Mouse (Mus musculus): ENCODE data around the gene Gm9918.

Gene Gm9918

GRCm38 (mm10) chr15:102273982-102274716 is 3.8 kb downstream of the Gm9918 start:
- no peak for DNase-seq (ENCODE audit: low spot score in 2 of 2)

- DNase-seq (ENCODE audit: low spot score in 2 of 2): no peak
Measured at GRCm38 (mm10) chr15:102278726-102279091, 8.3 kb downstream of the Gm9918 start.

- peak; percentile 90 to 93 for DNase-seq (ENCODE audit: low spot score in 2 of 2)
Measured at GRCm38 (mm10) chr15:102279092-102279782, 8.9 kb downstream of the Gm9918 start, which contains the start of gene Mfsd5. Gene Mfsd5, plus strand, starts transcription at chr15:102279454.

GRCm38 (mm10) chr15:102279783-102280520 is 9.6 kb downstream of the Gm9918 start:
- DNase-seq (ENCODE audit: low spot score in 2 of 2): peak in 1 of 2 experiments; percentile 33

- no peak for DNase-seq (ENCODE audit: low spot score in 2 of 2)
Measured at GRCm38 (mm10) chr15:102280623-102281022, 10.3 kb downstream of the Gm9918 start.

GRCm38 (mm10) chr15:102282463-102283292 is 12.3 kb downstream of the Gm9918 start:
- DNase-seq (ENCODE audit: low spot score in 2 of 2): no peak

- DNase-seq (ENCODE audit: low spot score in 2 of 2): no peak
Measured at GRCm38 (mm10) chr15:102283648-102284047, 13.3 kb downstream of the Gm9918 start.

GRCm38 (mm10) chr15:102287395-102287794 is 17.0 kb downstream of the Gm9918 start:
- DNase-seq (ENCODE audit: low spot score in 2 of 2): peak in 1 of 2 experiments; percentile 56

- peak; percentile 96 to 97 for DNase-seq (ENCODE audit: low spot score in 2 of 2)
Measured at GRCm38 (mm10) chr15:102295633-102296367, 25.4 kb downstream of the Gm9918 start, which contains the start of gene Espl1. Gene Espl1, plus strand, starts transcription at chr15:102296266.

- no peak for DNase-seq (ENCODE audit: low spot score in 2 of 2)
Measured at GRCm38 (mm10) chr15:102296368-102297006, 26.1 kb downstream of the Gm9918 start.

- DNase-seq (ENCODE audit: low spot score in 2 of 2): no peak
Measured at GRCm38 (mm10) chr15:102302542-102302941, 32.2 kb downstream of the Gm9918 start.

GRCm38 (mm10) chr15:102308717-102309116 is 38.4 kb downstream of the Gm9918 start:
- DNase-seq (ENCODE audit: low spot score in 2 of 2): no peak

- DNase-seq (ENCODE audit: low spot score in 2 of 2): no peak
Measured at GRCm38 (mm10) chr15:102310074-102310845, 39.9 kb downstream of the Gm9918 start.

GRCm38 (mm10) chr15:102311489-102311888 is 41.1 kb downstream of the Gm9918 start:
- no peak for DNase-seq (ENCODE audit: low spot score in 2 of 2)

- no peak for DNase-seq (ENCODE audit: low spot score in 2 of 2)
Measured at GRCm38 (mm10) chr15:102315292-102315691, 44.9 kb downstream of the Gm9918 start.

GRCm38 (mm10) chr15:102316263-102316662 is 45.9 kb downstream of the Gm9918 start:
- DNase-seq (ENCODE audit: low spot score in 2 of 2): peak in 1 of 2 experiments; percentile 55
